Mouse (Mus musculus): ENCODE data around the gene Gm5105.
A peak's percentile ranks its signal among the peaks of the same experiment; 100 is the strongest.

Gm5105 gene

DNA sequence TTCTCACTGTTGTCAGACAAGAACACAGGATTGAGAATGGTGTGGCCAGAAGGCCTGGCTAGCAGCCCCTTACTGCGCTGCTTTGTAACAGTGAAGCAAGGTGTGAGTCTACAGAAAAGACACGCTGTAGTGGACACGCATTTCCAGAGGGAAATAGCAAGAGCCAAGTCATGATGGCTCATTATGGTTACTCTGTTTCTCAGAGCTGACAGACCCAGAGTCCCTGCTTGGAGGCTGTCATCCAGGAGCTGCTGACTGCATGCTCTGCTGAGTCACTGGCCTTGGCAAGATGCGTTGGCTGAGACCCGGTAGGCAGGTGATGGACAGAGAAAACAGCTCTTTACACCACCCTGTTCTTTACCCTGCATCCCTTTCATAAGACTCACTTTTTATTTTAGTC lies 37.8 kb downstream of the Gm5105 start:
- peak; percentile 44 for DNase-seq (ENCODE audit: extremely low read depth, insufficient read length, low spot score)

DNA sequence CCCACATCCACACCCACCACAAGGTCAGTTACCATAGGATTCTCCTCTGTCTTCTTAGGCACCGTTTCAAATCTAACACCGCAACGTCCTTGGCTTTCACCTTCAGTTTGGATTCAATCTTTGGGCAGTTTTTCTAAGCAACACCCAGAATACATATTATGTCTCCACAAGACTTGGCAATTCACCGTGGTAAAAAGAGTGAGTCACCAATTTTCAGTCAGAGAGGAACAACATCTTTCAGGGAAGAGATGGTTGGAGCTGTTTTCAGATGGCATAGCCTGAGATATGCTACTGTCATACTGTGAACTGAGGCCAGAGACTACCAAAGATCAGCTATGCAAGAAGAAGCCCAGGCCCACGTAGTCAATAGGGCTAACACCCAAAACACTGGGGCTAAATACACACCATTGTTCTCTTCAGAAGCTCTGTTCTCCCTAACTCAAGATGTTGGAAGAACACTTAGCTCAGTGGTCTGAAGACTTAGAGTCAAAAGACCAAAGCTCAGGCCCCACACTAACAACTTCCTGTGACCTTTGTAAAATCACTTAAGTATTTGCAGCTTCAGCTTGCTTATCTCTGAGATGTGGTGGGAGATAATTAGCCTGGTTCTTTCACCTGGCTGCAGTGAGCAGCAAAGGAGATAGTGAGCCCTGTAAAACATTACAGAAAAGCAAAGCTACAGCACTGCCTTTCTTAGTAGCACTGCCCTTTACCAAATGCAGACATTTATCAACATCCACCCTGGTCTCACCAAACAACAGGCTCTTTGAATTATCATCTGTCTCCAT lies 39.4 kb downstream of the Gm5105 start:
- peak; percentile 25 for DNase-seq (ENCODE audit: extremely low read depth, insufficient read length, low spot score)

DNA sequence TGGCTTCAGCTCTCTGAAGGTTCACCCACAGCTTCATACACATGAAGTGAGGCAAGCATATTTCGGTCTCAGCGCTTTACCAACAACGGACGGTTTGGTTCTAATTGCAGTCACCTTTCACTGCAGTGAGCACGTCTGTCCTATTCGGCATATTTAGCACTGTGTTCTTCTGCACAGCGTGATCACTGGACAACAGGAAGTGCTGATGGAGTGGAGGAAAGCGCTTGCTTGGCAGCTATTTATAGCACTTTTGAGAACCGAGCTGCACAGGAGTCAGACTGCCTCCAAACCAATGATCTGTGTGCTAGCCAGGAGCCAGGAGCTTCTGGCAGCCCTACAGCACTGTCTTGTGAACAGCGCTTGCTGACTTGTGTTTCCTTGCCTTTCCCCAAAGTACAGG lies 40.9 kb downstream of the Gm5105 start:
- DNase-seq (ENCODE audit: extremely low read depth, insufficient read length, low spot score): no peak

DNA sequence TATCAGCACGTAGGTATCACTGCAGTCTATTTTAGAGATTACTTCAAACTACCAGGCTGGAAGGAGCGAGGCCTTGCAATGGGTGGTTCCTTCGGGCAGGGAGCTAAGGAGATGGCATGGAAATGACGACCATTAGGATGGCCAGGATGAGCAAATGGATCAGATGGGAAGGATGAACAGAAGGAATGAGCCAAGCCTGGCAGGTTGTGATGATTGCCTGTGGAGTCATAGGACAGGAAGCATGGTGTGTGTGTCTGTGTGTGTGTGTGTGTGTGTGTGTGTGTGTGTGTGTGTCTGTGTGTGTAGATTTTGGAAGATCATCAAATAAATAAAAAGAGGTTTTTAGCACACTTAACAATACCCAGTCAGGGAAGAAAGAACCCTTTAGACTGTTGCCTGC lies 44.5 kb downstream of the Gm5105 start:
- no peak for DNase-seq (ENCODE audit: extremely low read depth, insufficient read length, low spot score)

DNA sequence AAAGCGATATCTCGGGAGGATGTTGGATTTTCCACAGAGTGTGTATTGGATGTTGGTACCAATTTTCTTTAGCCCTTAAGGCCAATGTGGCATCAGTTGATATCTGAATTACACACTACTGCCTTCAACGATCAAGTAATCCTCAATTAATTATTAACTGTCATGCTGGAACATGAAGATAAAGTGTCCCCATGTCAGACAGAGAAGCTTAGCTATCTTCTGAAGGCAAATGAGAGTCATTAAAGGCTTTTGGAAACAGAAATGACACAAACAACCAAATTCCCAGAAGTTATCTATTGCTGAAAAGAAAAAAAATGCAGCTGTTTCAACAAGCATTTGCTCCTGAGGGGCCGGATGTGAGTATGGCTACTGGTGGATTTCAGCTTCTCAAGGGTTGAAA lies 45.2 kb downstream of the Gm5105 start:
- no peak for DNase-seq (ENCODE audit: extremely low read depth, insufficient read length, low spot score)

DNA sequence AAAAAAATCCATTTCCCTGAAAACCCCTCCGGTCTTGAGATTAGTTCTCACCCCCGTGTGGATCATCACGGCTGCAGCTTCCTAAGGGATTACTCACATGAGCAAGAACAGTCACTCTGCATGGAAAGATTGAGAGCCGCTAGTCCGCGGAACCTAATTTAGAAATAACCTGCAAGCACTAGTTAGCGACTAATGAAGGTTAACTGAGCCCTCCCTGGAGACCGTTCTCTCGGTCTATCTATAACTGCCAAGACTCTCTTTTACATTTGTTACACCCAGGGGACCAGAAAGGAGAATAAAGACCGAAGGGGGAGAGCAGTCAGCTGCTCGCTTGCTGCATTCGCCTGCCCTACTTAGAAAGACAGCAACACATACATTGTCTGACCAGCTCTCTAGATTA lies 50.4 kb downstream of the Gm5105 start:
- DNase-seq (ENCODE audit: extremely low read depth, insufficient read length, low spot score): no peak

DNA sequence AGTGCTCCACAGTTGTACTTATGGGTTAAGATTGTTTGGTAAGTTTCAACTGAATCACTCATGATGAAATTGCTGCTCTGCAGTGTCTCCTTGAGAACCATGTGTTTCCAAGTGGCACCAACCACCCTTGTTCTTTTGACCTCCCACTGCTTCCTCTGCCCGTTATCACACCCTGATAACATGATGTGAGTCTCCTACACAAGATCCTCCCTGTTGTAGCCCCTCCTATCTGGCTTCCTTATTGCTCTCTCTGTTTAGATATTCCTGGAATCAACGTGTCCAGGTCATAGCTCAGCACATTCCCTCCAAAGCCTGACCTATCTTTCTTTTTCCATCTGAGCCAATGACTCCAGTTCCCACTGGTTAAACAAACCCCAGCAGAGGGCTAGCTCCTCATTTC lies 52.5 kb downstream of the Gm5105 start:
- DNase-seq (ENCODE audit: extremely low read depth, insufficient read length, low spot score): no peak

DNA sequence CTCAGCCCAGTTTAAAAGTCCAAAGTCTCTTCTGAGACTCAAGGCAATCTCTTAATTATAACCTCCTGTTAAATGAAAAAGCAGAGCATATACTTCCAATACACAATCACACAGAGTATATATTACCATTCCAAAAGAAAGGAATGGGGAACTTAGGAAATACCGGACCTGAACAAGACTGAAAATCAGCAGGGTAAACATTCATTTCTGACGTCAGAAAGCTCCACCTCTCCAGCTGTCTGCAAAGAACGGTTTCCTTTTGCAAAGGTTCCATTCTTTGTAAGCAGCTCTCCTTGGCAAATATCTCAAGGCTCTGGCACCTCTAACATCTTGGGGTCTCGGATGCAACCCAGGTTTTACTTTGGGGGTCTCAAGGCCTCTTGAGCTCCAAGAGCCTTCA lies 54.8 kb downstream of the Gm5105 start:
- no peak for DNase-seq (ENCODE audit: extremely low read depth, insufficient read length, low spot score)

DNA sequence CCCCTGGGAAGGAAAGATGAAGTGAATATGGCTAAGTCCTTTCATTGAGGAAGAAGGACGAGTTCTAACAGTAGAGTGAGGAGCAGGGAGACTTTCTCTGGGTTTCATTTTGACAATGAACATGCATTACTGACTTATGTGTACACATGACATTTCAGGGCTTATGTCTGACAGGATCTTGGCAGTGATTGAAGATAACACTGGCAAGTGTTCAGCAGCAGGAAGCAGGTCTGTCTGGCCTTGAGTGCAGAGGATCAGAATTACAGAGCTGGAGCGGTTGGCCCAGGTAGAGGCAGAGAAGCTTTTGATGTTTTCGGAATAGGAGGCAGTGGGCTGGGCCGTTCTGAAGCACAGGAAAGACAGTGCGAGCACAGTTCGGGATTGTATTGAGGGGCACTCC lies 59.0 kb downstream of the Gm5105 start:
- no peak for DNase-seq (ENCODE audit: extremely low read depth, insufficient read length, low spot score)

DNA sequence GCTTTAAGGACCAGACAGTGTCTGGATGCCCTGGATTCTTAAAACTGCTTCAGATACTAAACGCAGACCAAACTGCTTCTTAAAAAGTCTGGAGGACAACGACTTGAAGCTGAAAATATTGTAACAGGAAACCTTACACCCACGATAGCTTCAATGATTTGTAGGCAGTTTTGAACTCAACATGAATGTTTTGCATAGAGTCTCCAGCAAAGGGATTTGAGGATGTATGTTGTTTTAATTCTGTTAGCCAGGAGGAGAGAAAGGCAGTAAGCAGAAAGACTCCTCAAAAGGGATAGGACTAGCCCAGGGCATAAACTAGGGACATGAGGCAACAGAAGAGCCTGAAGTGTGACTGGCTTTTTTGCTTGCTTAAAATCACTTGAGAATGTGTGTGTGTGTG lies 60.3 kb downstream of the Gm5105 start:
- no peak for DNase-seq (ENCODE audit: extremely low read depth, insufficient read length, low spot score)

DNA sequence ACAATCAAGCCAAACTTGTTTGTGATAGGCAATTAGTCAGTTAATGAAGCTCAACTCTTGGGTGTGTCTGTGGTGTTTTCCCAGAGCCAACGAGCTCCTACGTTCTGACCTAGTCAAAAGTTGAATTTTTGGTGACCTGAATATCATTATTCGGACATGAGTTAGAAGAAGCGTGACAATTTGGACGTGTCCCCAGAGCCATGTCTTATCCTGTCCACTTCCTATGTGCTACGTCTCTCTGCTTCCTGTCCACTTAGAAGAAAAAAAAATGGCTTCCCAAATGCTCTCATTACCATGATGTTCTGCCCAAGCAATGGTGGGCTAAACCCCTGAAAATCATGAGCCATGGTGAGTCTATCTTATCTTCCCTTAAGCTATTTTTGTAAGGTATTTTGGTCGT lies 63.9 kb downstream of the Gm5105 start:
- DNase-seq (ENCODE audit: extremely low read depth, insufficient read length, low spot score): no peak

DNA sequence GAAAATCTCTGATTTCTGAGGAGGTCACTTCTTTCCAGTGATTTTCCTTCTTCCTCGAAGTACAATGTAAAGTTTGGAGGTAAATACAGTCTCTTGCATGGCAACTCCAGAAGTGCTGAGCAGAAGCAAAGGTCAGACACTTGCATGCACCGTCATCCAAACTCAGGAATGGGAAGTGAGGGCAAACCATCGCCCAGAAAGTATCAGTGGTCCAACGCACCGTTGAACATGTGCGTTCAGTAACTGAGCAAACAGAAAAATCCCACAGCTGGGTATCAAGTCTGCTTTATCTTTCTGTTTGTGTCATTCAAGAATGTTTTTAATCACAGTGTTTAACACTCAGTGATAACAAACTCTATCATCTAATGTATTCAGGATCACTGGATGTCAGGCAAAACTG lies 64.6 kb downstream of the Gm5105 start:
- no peak for DNase-seq (ENCODE audit: extremely low read depth, insufficient read length, low spot score)

DNA sequence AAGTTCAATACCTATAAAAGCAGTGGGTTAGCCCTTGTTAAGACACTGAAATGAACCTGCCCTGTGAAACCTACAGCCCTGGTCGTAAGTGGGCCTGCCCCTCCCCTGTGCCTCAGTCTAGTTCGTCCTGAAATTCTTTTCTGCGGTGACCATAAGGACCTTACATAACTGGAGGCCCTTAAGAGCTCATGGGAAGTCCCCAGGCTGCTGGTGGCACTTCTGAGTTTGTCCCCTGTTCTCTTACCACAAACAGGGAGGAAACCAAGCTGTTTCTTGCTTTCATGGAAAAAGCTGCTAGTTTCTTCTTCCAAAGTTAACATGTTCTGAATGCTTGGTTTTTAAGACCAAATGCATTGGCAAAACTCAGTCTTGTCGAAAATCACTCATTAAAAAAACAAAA lies 65.3 kb downstream of the Gm5105 start:
- DNase-seq (ENCODE audit: extremely low read depth, insufficient read length, low spot score): no peak

DNA sequence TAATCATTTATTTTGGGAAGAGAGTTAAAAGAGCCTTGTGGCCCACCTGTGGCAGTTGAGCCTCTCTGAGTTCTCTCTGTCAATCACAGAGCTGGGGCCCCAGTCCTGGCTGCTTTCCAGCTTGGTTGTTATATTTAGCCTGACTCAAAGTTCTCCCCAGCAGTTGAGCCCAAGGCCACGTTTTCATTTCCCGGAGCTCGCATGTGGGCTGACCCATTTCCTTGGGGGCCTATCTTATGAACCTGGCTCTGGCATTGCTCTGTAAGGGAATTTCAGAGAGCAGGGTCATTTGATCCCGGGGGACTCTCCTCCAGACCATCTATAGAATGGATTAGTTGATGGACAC lies 66.5 kb downstream of the Gm5105 start:
- no peak for DNase-seq (ENCODE audit: extremely low read depth, insufficient read length, low spot score)

DNA sequence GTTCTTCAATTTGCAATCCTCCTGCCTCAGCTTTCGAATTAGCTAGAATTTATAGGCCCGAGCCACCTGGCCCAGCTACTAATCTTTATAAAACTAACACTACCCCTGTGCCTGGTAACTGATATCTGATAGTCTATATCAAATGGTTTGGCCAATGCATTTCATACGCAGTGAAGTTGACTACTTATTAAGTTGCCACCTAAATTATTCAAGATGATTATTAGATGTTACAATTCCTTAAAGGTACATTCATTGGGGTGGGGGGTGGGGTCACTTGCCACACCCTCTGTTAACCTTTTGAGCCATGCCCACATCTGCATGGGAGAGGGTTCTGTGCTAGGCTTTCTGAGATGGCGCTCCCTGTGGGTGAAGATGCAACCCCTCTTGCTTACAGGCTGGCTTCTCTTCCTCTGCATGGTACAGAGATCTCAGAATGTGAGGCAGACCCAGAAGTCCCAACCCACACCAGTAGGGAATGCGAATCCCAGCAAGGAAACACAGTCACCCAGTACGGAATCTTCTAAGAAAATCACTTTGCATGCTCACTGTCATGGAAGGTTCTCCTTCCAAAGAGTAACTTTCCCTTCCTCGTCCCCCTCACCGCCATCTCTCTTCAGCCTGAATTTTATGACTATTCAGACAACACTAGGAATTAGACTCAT lies 67.0 kb downstream of the Gm5105 start:
- DNase-seq (ENCODE audit: extremely low read depth, insufficient read length, low spot score): no peak

DNA sequence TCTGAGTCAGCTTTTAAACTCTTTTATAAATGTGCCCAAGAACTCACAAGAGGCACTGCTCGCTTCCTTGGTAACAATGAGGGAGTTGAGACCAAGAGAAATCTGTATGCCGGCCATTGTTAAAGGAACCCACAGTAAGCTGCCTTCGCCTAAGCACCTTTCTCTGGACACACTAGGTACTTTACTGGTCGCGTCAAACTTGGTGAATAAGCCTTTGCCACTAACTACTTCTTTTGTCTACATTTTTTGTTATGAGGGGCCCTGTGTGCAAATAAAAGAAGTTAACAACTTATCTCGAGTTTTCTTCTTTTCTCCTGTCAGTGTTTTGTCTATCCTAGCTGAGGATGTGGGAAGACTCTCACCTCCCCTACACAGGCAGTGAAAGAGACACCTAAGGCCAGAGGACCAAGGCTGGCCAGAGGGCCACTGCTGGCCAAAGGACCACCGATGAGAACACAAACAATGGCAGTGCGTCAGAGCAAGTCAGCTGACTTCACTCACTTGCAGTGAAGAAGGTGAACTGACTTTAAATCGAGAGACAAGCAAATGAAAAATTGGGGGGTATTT lies 67.9 kb downstream of the Gm5105 start:
- no peak for DNase-seq (ENCODE audit: extremely low read depth, insufficient read length, low spot score)

All from 3134 (cell line).